Mouse (Mus musculus): ENCODE results near the gene Abcf2.
"Not testable (repeated sequence)": the region's sequence is repeated elsewhere in the genome, so short reads cannot be mapped to it uniquely, and the experiment has no call there.

Gene Abcf2

DNA sequence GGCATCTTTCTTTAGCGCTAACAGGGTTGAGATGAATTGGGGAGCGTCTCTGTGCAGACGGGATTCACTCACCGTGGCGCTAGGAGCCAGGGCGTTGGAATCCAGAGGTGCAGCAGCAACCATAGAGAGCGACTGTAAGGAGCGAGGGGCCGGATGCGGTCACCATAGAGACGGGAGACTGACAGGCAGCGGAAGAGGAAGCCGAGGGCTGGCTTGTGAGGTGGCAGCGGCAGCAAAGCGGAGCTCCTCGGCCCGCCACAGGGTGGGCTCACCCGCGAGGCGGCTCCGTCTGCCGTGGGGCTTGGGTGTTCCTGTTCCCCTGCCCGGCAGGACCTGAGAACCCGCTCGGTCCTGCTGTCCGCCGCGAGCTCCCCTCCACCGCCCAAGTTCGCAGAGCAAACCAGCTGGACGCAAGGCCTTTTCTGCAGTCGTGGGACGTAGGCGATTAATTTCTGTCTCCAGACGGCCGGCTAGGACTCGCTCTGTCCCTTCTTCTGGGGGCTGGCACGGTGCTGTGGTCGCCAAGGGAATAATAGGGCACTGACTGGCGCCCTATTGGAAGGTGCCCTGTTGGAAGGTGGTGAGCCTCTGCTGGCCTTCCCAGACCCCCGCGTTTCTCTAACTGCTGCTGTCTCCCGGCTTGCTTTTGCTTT lies 9.4 kb upstream of the Abcf2 start, which contains the start of gene Chpf2:
Gene Chpf2 (plus strand): TSS at position 195 of the 653 bp plus-strand sequence.
- peak; percentile 74 to 82 for DNase-seq (ENCODE audit: low spot score in 2 of 2)

DNA sequence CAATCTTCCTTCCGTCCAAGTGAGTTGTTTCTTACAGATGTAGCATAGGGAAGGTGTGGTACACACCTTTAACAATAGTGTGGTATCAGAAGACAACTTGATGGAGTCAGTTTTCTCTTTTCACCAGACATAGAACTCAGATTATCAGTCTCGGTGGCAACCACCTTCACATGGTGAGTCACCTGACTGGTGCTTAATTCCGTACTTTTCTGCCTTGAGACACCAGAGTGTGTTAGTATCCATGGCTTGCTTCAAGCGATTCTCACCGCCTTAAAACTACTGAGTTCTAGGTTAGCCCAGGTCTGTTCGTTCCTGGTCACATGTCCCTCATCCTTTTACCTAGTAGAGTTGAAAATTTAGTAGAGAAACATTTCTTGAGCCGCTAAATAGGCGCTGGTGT lies 8.8 kb upstream of the Abcf2 start:
- no peak for DNase-seq (ENCODE audit: low spot score in 2 of 2)

DNA sequence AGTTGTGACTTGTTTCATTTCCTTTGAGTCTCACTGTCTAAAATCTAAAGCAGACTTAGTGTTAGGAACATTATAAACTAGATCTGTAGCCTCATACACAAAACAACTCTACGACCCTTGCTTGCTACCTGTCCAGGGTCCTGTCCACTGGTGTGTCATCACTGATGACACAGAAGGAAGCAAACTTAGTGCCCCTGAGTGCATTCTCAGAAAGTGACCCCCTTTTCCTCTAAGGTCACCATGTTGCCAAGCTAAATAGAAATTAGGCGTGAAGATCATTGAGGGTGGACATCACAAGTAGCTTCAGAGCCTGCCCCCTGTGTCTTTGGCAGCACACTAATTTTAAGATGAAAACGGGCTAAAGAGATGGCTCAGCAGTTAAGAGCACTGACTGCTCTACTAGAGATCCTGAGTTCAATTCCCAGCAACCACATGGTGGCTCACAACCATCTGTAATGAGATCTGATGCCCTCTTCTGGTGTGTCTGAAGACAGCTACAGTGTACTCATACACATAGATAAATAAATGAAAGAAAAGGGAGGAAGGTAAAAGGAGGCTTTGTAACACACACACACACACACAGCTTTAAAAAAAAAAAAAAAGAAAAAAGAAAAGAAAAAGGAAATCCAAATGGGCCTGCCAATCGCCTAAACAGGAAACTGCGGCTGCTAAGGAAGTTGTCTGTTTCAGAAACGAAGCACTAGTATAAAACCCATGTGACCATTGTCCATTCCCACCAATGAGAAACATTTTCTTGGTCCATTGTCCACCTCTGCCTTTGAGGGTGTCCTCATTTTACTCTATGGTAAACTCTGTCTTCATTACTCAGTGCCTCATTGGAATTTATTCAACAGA lies 1.1 kb upstream of the Abcf2 start:
- no peak for DNase-seq (ENCODE audit: low spot score in 2 of 2)

DNA sequence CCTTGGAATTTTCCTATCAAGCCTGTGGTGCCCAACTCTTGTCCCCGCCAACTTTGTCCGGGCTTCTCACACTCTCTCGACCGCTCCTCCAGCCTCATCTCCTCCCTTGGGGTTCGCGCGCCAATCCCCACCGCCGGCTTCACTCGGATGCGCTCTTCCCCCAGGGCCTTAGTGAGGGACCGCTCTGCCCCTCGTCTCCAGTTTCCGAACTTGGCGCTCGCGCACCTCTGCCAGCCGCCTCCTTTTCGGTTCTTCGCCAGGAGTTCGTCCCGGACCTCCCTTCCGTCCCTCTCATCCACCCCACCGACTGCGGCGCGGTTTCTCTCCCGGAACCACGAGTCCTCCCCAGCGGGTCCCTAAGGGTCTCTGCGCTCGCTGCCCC lies 475 bp downstream of the Abcf2 start:
- no peak for DNase-seq (ENCODE audit: low spot score in 2 of 2)

DNA sequence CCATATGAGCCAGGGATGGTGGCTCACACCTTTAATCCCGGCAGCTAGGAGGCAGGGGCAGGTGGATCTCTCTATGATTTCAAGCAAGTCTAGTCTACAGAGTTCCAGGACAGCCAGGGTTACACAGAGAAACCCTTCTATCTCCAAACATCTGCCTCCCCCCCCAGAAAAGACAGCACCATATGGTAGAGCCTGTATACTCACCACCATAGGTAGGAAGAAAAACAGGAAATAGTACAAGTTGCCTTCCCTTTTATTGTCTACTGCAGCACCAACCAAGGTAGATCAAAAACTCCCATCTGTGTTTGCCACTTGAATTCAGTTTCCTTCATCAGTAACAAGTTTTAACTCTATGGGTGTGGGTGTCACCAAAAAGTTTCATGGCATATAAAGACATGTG lies 1.3 kb downstream of the Abcf2 start:
- DNase-seq (ENCODE audit: low spot score in 2 of 2) = no peak

DNA sequence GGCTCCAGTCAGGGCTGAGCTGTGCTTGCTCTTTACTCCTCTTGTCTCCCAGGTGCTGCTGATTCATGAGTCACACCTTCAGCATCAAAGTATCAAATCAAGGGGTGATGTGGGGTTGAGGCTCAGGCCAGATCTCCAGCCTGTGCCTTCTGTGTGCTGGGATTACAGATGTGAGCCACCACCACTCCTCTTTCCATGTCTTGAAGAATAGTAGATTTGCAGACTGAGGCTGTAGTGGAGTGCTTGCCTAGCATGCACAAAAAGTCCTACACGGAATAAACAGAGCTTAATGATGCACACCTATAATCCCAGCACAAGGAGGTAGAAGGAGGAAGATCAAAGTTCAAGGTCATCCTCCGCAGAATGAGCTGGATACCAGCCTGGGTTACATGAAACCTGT lies 20.6 kb downstream of the Abcf2 start, which contains the start of gene 4931409K22Rik:
Gene 4931409K22Rik (minus strand): TSS at position 101 of the 400 bp plus-strand sequence.
- DNase-seq (ENCODE audit: low spot score in 2 of 2) = no peak

- not testable (repeated sequence) for DNase-seq (ENCODE audit: low spot score in 2 of 2)
Measured at GRCm38 (mm10) chr5:24555335-24555734, 21.9 kb downstream of the Abcf2 start.

DNA sequence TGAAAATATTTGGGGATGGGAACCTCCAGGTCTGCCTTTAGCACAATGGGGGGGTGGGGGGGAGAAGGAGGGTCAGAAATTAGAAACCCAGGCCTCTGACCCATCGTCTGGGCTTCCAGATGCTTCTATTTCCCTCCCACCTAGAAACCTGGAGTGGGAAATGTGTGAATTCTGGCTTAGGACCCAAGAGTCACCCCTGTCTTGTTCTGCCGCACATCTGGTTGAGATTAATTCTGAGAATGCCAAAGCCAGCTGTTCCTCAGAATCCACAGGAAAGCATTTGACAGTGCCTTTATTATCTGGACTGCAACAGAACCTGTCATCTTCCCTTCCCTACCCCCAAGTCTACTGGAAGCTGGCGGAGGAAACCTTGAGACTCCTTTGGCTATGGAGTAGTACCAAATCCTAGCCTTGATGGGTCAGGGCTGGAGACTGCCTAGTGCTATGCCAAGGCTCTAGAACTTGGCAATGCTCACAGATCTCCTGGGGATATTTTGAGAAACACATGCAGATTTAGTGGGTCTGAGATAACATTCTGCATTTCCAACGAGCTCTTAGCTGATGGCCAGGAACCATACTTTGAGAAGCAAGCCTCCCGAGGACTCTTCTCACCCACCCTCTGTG lies 23.5 kb downstream of the Abcf2 start:
- no peak for DNase-seq (ENCODE audit: low spot score in 2 of 2)

DNA sequence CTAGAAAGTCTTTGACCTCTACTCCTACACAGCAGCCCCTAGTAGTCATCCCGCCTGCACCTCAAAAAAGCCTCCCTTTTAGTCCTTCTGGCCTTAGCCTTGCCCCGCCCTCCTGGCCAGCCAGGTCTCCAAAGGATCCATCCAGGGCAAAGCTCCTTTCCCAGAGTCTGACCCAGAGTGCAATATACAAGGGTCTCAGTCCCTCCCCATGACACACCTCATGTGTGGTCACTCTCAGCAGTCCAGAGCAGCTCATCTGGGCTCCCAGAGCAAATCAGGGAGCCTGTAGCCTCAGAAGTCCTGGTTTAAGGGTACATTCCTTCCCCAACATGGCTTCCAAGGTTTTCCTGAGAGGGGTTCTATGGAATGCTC lies 26.0 kb downstream of the Abcf2 start:
- no peak for DNase-seq (ENCODE audit: low spot score in 2 of 2)

GRCm38 (mm10) chr5:24550598-24551316 lies 26.5 kb downstream of the Abcf2 start:
- no peak for DNase-seq (ENCODE audit: low spot score in 2 of 2)

DNA sequence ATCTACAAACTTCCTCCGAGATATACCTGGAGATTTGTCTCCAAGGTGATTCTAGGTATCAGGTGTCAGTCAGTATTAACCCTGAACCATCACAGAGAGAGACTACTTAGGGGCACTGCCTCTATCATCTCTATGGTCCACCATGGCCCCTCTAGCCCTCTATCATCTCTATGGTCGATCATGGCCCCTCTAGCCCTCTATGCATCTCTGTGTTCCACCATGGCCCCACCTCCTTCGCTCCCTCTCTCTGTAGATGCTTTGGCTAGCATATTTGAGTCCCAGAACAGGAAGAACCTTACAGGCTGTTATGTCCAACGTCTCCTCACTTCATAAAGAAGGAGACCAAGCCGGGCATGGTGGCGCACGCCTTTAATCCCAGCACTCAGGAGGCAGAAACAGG lies 34.6 kb downstream of the Abcf2 start:
- DNase-seq (ENCODE audit: low spot score in 2 of 2) = no peak

GRCm38 (mm10) chr5:24541144-24541569 lies 36.1 kb downstream of the Abcf2 start:
- DNase-seq (ENCODE audit: low spot score in 2 of 2) = no peak

DNA sequence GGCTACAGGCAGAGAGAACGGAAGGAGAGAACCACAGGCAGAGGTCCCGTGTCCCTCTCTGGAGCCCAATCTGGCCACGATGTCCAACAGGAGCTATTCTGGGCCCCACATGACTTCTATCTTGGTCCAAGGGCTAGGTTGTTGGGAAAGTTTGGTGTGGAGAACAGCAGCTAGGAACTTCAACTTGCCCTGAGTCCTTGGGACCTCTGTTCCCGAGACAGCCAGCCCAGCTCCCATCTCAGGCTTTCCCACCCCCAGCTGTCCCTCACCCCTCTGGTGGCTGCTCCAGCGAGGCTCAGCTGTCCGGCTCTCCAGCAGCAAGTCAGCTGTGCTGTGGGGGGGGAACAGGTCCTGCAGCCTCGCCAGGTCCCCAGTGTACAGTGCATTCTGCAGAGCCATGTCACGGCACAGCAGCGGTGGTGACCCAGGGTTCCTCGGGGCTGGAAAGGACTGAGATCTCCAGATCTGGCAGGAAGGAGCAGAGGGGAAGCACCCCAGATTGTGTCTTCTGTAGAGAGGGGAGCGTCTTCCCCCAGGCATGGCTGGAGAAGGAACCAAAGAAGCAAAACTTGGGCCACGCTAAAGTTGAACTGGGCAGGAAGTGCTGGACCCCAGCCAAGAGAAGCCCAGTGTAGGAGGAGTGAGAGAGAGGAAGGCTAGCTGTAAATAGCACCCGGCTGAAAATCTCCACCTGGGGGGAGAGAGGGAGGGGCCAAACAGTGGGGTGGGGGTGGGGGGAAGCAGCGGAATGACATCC lies 36.7 kb downstream of the Abcf2 start, which contains the start of gene Asb10:
Gene Asb10 (minus strand): TSS at position 592 of the 757 bp plus-strand sequence.
- DNase-seq (ENCODE audit: low spot score in 2 of 2) = peak in 1 of 2 experiments; percentile 19

- DNase-seq (ENCODE audit: low spot score in 2 of 2) = no peak
Measured at GRCm38 (mm10) chr5:24539571-24540296, 37.5 kb downstream of the Abcf2 start.

DNA sequence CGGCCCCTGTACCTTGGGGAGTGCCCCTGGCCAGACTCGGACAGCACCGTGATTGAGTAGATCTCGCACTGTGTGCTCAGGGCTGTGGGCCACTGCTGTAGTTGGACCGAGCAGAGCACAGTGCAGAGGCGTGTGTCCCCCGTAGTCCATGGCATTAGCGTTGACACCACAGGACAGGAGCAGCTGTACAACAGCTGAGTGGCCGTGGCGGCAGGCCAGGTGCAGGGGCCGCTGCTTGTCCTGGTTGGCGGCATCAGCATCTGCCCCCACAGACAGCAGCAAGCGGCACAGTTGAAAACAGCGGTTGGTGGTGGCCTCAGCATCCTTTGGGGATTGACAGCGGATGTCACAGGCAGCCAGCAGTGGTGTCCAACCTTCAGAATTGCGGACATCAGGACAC lies 39.6 kb downstream of the Abcf2 start:
- no peak for DNase-seq (ENCODE audit: low spot score in 2 of 2)

DNA sequence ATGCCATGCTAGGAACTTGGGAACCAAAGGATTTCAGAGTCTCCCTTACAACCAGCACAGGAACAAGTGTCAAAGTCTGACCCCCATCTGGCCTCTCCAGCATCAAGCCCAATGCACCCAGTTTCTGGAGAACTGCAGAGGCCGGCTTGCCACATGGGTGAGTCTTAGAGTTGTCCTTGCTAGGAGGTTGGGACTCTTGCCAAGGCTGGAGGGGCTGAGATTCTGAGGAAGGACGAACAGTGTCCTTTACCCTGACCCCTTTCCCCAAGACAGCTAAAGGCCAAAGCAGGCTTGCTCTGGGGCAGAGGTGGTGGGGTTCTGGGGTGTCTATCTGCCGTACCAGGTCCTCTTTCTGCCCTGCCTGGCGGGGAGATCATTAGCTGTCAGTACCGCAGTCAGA lies 40.8 kb downstream of the Abcf2 start:
- no peak for DNase-seq (ENCODE audit: low spot score in 2 of 2)

- DNase-seq (ENCODE audit: low spot score in 2 of 2) = no peak
Measured at GRCm38 (mm10) chr5:24535731-24536130, 41.5 kb downstream of the Abcf2 start.

- no peak for DNase-seq (ENCODE audit: low spot score in 2 of 2)
Measured at GRCm38 (mm10) chr5:24534292-24534691, 43.0 kb downstream of the Abcf2 start.

GRCm38 (mm10) chr5:24533391-24533790 lies 43.9 kb downstream of the Abcf2 start:
- DNase-seq (ENCODE audit: low spot score in 2 of 2) = no peak

DNA sequence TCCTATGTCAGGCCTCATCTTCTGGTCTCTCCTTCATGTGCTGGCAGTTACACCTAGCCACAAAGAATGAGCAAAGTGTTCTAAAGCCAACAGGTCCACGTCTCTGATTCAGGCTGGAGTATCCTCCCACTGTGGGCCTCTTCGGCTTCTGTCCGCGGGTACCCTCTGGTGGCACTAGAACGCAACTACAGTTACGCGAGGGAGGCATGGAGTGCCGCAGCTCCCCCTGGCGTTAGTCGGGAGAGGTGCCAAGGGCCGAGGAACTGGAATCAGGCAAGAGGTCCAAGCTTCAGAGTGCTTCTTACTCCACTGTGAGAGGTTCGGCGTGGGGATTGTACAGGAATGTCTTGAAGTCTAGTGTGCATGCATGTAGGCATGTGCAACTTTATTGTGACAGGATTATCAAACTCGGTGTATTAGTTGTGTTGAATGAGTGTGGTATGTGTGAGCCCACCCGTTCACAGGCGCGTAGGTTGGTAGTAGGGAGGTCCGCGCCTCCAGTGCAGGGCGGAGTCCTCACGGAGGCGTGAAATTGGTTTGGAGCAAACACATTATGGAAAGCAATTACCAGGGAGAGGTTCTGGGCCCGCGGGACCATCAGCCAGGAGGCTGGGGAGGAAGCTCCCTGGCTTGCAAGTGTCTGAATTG lies 47.1 kb downstream of the Abcf2 start:
- DNase-seq (ENCODE audit: low spot score in 2 of 2) = peak; percentile 86 to 90

All from natural killer cell, adult 2 months (primary cell).